Mouse (Mus musculus): ENCODE measurements around the gene Lrch1. TPM values are rescaled to one million over a fixed set of nuclear protein-coding genes. Genes with fewer than 3 reads are reported as not detected.

Gene Lrch1
- total RNA-seq, 2 experiments from 2014 or later, result 14.4 to 15.0 TPM

DNA sequence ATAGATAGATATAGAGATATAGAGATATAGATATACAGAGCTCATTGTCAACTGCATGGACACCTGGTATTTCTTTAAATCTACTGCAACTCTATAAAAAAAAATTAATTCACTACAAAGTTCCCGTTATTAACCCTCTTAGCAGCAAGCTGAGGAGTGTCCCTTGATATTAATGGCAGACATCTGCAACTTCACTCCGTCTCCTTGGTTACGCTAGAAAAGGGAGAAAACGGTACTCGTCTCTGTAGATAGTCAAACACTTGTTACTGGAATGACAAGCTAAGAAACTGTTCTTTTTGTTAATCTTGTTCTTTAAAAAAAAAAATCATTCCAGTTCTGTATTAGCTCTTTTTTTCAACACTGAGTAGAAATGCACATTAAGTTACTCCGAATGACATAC lies 54.0 kb downstream of the Lrch1 start:
- DNase-seq (ENCODE audit: low spot score in 2 of 2), result no peak

DNA sequence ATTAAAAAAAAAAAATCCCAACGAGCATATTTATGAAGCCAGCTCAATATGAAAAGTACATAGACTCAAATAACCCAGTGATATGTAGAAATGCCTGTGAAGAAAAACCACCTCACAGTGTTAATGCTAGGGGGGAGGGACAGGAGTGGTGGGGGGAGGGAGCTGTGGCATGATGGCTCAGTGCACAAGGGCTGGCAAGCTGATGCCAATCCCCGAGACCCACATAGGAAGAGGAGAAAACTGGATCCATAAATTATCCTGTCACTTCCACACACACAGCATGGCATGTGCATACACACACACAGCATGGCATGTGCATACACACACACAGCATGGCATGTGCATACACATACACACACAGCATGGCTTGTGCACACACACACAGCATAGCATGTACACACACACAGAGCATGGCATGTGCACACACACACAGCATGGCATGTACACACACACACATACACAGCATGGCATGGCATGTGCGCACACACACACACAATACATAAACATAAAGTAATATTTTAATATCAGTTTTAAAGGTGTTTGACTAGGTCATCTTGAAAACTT lies 54.5 kb downstream of the Lrch1 start:
- DNase-seq (ENCODE audit: low spot score in 2 of 2), result no peak

DNA sequence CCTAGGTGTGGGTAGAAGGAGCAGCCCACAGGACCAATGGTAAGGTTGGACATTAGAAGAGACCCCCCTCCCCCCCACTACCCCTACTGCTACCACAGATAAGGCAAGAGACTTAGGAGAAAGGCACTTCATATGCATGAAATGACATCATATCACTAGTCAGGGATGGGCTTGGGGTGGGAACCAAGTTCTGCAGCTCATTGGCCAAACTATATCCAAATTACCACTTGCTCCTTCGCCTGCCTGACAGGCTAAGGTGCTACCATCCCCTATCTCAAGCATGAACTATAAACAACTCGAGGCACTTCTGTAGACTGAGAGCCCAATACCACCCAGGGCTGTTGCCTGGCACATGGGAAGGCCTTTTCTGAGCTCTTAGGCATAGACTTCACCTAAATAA lies 58.4 kb downstream of the Lrch1 start:
- no peak for DNase-seq (ENCODE audit: low spot score in 2 of 2)

DNA sequence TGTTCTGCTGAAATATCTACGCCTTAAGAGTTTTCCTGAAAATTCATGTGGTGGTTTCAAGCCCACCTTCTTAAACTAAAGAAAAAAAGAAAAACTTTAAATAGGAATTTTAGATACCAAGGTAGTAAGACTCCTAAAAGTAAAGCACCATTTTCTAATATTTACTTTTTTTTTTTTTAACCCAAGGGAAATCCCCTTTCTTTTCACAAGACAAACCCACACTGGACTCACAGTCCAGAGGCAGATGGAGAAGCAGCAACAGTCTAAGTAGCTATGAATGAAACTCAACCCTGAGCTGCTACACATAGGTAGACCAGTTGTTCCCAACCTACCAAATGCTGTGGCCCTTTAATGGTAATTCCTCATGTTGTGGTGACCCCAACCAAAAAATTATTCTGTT lies 59.6 kb downstream of the Lrch1 start:
- DNase-seq (ENCODE audit: low spot score in 2 of 2), result no peak

DNA sequence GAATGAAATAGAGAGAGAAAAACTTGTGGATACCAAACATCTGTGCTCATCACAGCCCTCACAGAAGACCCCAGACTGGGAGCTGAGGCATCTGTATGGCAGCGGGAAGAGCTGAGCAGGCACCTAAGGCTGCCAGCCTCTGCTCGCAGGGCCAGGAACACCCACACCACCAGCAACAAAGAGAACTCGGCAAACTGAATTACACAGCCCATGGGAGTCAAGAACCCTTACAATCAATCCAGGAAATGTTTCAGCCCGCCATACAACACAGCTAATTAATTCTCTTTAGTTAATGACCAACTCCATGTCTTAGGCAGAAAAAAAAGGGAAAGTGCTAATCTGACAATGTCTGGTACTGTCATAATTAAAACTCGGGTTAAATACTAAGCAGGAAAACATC lies 61.2 kb downstream of the Lrch1 start:
- DNase-seq (ENCODE audit: low spot score in 2 of 2), result no peak

DNA sequence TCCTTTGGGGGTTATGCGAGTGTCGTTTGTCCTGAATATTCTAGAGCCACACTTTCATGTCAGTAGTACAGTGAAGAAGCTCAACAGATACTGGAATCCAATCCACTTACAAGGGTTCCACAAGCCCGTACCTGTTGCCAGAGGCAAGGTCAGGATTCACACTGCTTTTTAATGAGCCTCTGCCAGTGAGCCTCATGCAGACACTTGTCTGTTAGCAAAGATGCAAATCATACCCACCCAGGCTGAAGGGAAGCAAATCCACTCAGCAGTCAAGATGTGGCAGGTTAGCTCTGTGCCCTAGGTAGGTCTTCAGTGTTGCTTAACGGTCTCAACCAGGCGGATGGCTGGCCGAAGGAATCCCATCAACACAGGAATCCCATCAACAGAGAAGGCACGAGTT lies 62.8 kb downstream of the Lrch1 start:
- no peak for DNase-seq (ENCODE audit: low spot score in 2 of 2)

GRCm38 (mm10) chr14:74884024-74884680 lies 63.5 kb downstream of the Lrch1 start:
- peak; percentile 35 to 45 for DNase-seq (ENCODE audit: low spot score in 2 of 2)

- peak; percentile 70 to 80 for DNase-seq (ENCODE audit: low spot score in 2 of 2)
Measured at GRCm38 (mm10) chr14:74883204-74883603, 64.5 kb downstream of the Lrch1 start.

DNA sequence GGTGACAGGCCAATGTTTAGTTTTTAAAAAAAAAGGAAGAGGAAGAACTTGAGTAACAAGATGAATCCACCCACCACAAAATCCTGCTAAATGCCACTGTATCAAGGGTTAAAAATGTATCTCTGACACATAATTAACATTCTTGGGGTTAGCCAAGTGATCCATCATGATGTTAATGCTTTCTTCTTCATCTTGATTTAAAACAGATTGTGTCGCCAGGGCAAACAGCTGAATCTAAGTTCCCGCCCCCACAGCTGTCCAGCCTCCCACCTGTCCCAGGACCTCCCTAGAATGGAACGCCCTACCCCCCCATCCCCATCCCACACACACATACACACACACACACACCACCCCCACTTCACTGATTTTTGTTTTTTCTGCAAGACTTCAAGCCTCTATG lies 64.9 kb downstream of the Lrch1 start:
- no peak for DNase-seq (ENCODE audit: low spot score in 2 of 2)

- DNase-seq (ENCODE audit: low spot score in 2 of 2), result no peak
Measured at GRCm38 (mm10) chr14:74880868-74881267, 66.8 kb downstream of the Lrch1 start.

DNA sequence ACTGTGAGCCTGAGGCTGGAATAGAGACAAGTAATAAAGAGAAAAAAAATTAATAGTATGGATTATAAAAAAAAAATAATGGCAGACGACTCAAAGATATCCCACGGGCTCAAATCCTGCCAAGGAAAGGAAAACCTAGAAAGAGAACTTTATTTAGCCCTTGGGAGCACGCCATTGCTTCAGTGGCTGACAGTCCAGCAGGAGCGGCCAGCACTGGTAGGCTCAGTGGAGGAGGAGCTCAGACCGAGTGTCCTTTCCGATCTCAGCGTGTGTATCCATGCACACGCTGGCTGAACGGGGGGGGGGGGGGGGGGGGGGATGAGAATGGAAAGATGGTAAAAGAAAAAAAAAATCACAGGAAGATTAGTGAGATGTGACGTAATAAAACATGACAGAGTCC lies 68.2 kb downstream of the Lrch1 start:
- DNase-seq (ENCODE audit: low spot score in 2 of 2), result no peak

DNA sequence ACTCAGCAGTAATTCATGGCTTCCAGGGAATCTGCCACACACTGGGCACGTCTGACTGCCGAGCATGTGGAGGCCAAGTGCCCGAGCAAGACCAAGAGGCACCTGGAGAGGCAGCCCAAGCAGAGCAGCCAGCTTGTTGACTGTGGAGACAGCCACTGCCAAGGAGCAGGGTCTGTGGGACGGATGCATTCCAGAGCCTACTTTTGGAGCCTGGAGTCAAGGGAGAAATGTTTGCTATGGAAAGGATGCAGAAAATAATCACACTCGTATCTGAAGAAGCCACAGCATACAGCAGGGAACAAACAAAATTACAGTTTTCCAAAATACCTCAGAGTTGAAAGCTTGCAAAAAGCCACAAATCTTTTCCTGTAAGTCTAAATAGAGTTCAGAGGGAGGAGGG lies 70.4 kb downstream of the Lrch1 start:
- DNase-seq (ENCODE audit: low spot score in 2 of 2), result no peak

DNA sequence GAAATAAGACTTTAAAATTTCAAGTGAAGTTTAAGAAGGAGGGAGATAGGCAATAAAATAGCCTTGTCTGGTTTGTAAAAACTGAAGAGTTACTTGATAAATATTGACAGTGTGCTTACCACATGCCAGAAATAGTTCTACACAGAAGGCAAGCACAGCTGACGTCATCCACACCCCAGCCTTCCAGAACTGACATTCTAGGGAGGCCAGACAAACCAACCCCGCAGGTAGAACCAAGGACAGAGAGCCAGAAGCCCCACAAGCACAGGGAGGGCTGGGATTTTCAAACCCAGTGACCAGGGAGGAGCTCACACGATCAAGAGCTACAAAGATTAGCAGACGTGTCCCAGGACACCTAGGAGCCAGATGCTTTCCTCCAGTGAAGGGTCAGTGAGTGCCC lies 76.5 kb downstream of the Lrch1 start:
- no peak for DNase-seq (ENCODE audit: low spot score in 2 of 2)

DNA sequence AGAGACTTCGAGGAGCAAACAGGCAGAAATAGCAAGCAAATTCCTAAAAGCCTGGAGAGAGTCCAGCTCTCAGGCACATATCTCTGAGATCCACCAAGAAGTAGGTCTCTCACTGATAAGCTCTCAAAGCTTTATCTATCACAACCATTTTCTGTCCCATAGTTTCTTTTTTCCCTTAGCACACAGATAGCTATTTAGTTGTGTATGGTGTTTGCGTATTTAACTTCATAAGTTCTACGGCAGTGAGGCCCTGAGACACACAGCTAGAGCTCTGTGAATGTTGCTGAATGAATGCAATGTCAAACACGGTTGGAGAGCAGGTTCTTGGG lies 78.8 kb downstream of the Lrch1 start:
- no peak for DNase-seq (ENCODE audit: low spot score in 2 of 2)

GRCm38 (mm10) chr14:74868188-74868901 lies 79.3 kb downstream of the Lrch1 start:
- no peak for DNase-seq (ENCODE audit: low spot score in 2 of 2)

DNA sequence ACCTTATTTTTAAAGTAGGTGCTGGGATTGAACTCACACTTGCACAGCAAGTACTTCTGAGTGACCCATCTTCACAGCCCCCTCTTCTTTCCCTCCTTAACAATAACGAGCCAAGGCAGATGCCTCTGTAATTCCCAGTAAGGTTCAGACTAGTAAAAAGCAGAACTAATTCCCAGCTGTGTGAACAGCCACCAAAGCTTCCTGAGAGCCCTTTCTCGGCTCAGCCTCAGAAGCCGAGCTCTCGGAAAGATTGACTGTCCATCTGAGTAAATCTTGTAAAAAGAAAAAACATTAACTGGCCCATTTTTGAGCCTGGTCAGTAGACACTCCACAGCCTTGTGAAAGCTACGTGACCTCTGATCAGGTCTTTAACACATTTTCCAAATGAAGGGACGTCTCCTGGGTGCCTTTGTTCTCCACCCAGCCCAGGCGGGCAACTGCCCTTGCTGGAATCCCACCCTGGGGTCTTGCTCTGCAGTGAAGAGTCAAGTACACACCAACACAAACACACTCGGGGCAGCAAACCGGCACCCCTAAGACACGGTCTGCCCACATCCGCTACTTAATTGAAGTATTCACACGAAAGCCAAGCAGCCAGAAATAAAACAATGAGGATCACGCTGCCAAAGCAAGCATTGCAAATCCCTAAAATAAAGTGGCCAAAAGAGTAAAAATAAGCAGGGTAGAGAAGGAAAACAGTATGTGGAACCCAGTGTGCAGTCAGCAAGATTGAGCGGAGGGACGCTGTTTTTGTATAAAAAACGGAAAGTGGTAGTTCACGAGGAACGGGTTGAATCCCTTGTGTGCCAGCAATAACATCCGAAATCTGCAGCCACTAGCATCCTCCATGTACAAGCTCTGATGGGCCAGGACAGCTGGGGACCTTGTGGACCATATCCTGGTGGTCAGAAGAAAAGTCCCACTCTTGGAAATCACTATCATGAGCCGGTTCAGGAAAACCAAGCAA lies 80.3 kb downstream of the Lrch1 start:
- DNase-seq (ENCODE audit: low spot score in 2 of 2), result no peak

GRCm38 (mm10) chr14:74865738-74866137 lies 81.9 kb downstream of the Lrch1 start:
- no peak for DNase-seq (ENCODE audit: low spot score in 2 of 2)

GRCm38 (mm10) chr14:74864805-74865483 lies 82.7 kb downstream of the Lrch1 start:
- DNase-seq (ENCODE audit: low spot score in 2 of 2), result no peak

GRCm38 (mm10) chr14:74861456-74861855 lies 86.2 kb downstream of the Lrch1 start:
- DNase-seq (ENCODE audit: low spot score in 2 of 2), result no peak

- DNase-seq (ENCODE audit: low spot score in 2 of 2), result no peak
Measured at GRCm38 (mm10) chr14:74859154-74859553, 88.5 kb downstream of the Lrch1 start.

- no peak for DNase-seq (ENCODE audit: low spot score in 2 of 2)
Measured at GRCm38 (mm10) chr14:74855429-74855828, 92.2 kb downstream of the Lrch1 start.

All from left cerebral cortex, adult 18-20 months (tissue).